Mouse (Mus musculus) embryonic facial prominence, embryonic 13.5 days (tissue): Measurements from ENCODE around the gene Fkbp11. TPM values are rescaled to one million over a fixed set of nuclear protein-coding genes. Genes with fewer than 3 reads are reported as not detected.

Experiments
- ATAC-seq: fragments of 200-750 bp; cut with Nextera tagmentation; 2 replicates; pipeline ENCODE4 v1.8.0; 2017; ENCODE audit warnings: low read depth; ENCODE audit not compliant: insufficient number of reproducible peaks, insufficient read depth, low FRiP score, low TSS enrichment
- H3K27ac ChIP-seq: fragments of 300-500 bp; sonication (generic); 2 replicates; pipeline ENCODE4 v1.5.1; 2015; ENCODE audit warnings: moderate library complexity, mild to moderate bottlenecking, inconsistent platforms
- H3K27me3 ChIP-seq: fragments of 300-500 bp; sonication (generic); 2 replicates; pipeline ENCODE4 v1.6.1; 2015; ENCODE audit warnings: mild to moderate bottlenecking, inconsistent platforms
- H3K36me3 ChIP-seq: fragments of 300-500 bp; sonication (generic); 2 replicates; pipeline ENCODE4 v1.6.1; 2015; ENCODE audit warnings: mild to moderate bottlenecking, inconsistent platforms
- H3K4me1 ChIP-seq: fragments of 300-500 bp; sonication (generic); 2 replicates; pipeline ENCODE4 v1.6.1; 2015; ENCODE audit warnings: inconsistent platforms
- H3K4me2 ChIP-seq: fragments of 300-500 bp; sonication (generic); 2 replicates; pipeline ENCODE4 v1.6.1; 2015; ENCODE audit warnings: moderate library complexity, mild to moderate bottlenecking, inconsistent platforms
- H3K4me3 ChIP-seq: fragments of 300-500 bp; sonication (generic); 2 replicates; pipeline ENCODE4 v1.5.1; 2015; ENCODE audit warnings: mild to moderate bottlenecking, inconsistent platforms
- H3K9ac ChIP-seq: fragments of 300-500 bp; sonication (generic); 2 replicates; pipeline ENCODE4 v1.6.1; 2015; ENCODE audit warnings: mild to moderate bottlenecking, inconsistent platforms
- H3K9me3 ChIP-seq: fragments of 300-500 bp; sonication (generic); 2 replicates; pipeline ENCODE4 v1.6.1; 2016; ENCODE audit warnings: inconsistent platforms
- WGBS: fragments of 180-500 bp; shearing (Covaris S2); methylation state at CpG from one replicate; pipeline ENCODE4 v1.1.7; 2015; ENCODE audit warnings: mixed read lengths; 5-methylcytosine and 5-hydroxymethylcytosine counted together
- polyA plus RNA-seq: library from polyadenylated mRNA; unstranded; fragments of >200 nt; fragmentation: Nextera tagmentation; extraction: Ambion mirVana; gene quantifications from 2 replicates; pipeline ENCODE4 v1.2.1, GENCODE M21; 2015

Fkbp11 gene
- polyA plus RNA-seq, 1 experiment from 2014 or later = 48.3 TPM

DNA sequence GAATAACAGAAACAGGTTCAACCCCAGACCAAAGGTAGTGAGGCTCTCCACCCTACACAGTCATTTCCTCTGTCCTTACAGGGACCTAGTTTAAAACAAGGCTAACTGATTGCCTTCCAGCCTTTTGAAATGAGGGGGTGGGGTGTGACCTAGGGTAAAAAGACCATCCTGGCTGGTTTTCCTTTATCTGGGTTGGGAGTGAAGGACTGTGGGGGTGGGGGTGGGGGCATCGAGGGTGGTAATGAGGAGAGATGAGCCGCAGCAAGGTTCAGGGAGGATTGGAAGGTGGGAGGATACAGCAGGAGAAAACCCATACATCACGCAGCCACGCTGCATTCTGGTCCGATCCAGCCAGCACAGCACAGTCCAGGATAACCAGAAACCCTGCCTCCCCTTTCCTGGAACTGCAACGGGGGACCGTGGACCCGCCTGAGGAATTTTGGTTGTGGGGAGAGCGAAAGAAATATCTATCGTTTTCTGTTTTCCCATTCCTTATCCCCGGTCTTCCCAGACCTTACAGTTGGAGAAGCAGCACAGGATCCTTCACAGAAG is 52.9 kb downstream of the Fkbp11 start:
- no peaks in the 10 kb centered on the region for H3K36me3 ChIP-seq
- H3K4me3 ChIP-seq = 0 out of 2 replicates have a peak overlapping the region, but pooled peaks have one; percentile 6
- H3K9me3 ChIP-seq = no peaks in the 10 kb centered on the region
- ATAC-seq = no peak
- H3K4me2 ChIP-seq = peak overlapping the region; percentile 38; the same call in 1 of the 2 replicates
- no peak overlapping the region for H3K27ac ChIP-seq
- peaks cover 22% of the 10 kb centered on the region for H3K4me1 ChIP-seq
- 0 out of 2 replicates have a peak overlapping the region, but pooled peaks have one; percentile 4 for H3K9ac ChIP-seq
- peaks cover 65% of the 10 kb centered on the region for H3K27me3 ChIP-seq
- WGBS = 19% methylated on average over 11 of the region's 11 CpGs

Other genes starting within 250 kb of the Fkbp11 start
- gene Lalba, start 245.5 kb downstream of the Fkbp11 start, polyA plus RNA-seq = not detected in 2 replicates
- not detected in 2 replicates for gene Olfr279, start 235.8 kb downstream of the Fkbp11 start, polyA plus RNA-seq
- gene Kansl2, start 193.9 kb downstream of the Fkbp11 start, polyA plus RNA-seq = 139 and 142 TPM in 2 replicates
- 63.1 and 66.2 TPM in 2 replicates for gene Ccnt1, start 157.3 kb downstream of the Fkbp11 start, polyA plus RNA-seq
- gene 4930415O20Rik, start 157.2 kb downstream of the Fkbp11 start, polyA plus RNA-seq = not detected in 2 replicates
- 11.7 and 19.5 TPM in 2 replicates for gene Adcy6, start 118.1 kb downstream of the Fkbp11 start, polyA plus RNA-seq
- gene Cacnb3, start 97.4 kb downstream of the Fkbp11 start, polyA plus RNA-seq = 55.6 and 55.7 TPM in 2 replicates
- 34.5 and 35.4 TPM in 2 replicates for gene Ddx23, start 65.3 kb downstream of the Fkbp11 start, polyA plus RNA-seq
- 0.50 and 0.59 TPM in 2 replicates for gene Rnd1, start 50.7 kb downstream of the Fkbp11 start, polyA plus RNA-seq
- gene Ccdc65, start 20.0 kb downstream of the Fkbp11 start, polyA plus RNA-seq = 0.94 and 1.3 TPM in 2 replicates
- gene Arf3, start 35.0 kb upstream of the Fkbp11 start, polyA plus RNA-seq = 44.1 and 44.6 TPM in 2 replicates
- 4.9 and 5.3 TPM in 2 replicates for gene Wnt10b, start 50.0 kb upstream of the Fkbp11 start, polyA plus RNA-seq
- gene Wnt1, start 61.7 kb upstream of the Fkbp11 start, polyA plus RNA-seq = not detected in 2 replicates
- 0.07 TPM in 1 of 2 replicates, not detected in the other for gene Ddn, start 81.3 kb upstream of the Fkbp11 start, polyA plus RNA-seq
- gene Prkag1, start 103.3 kb upstream of the Fkbp11 start, polyA plus RNA-seq = 90.4 and 92.5 TPM in 2 replicates
- 14.4 and 15.2 TPM in 2 replicates for gene Kmt2d, start 143.0 kb upstream of the Fkbp11 start, polyA plus RNA-seq
- gene Rhebl1, start 166.3 kb upstream of the Fkbp11 start, polyA plus RNA-seq = 22.9 and 23.4 TPM in 2 replicates
- gene Dhh, start 170.3 kb upstream of the Fkbp11 start, polyA plus RNA-seq = 0.52 and 0.54 TPM in 2 replicates
- gene Lmbr1l, start 190.0 kb upstream of the Fkbp11 start, polyA plus RNA-seq = 26.8 and 27.8 TPM in 2 replicates
- gene Tuba1b, start 206.4 kb upstream of the Fkbp11 start, polyA plus RNA-seq = 1,422 and 1,651 TPM in 2 replicates
- gene Gm49450, start 225.4 kb upstream of the Fkbp11 start, polyA plus RNA-seq = not detected in 2 replicates
- gene Tuba1a, start 225.5 kb upstream of the Fkbp11 start, polyA plus RNA-seq = 1,291 and 1,480 TPM in 2 replicates